Mouse (Mus musculus) neural tube, embryonic 13.5 days (tissue): Measurements from ENCODE around the gene Ascl1. TPM values are rescaled to one million over a fixed set of nuclear protein-coding genes. Genes with fewer than 3 reads are reported as not detected.

ENCODE experiments used
- ATAC-seq: fragments of 200-750 bp; cut with Nextera tagmentation; 2 replicates; pipeline ENCODE4 v1.8.0; 2017; ENCODE audit warnings: low read depth, mild to moderate bottlenecking, moderate TSS enrichment, moderate library complexity
- H3K27ac ChIP-seq: fragments of 300-500 bp; sonication (generic); replicated peaks from 2 replicates; pipeline ENCODE4 v1.5.1; 2015; ENCODE audit warnings: moderate library complexity, mild to moderate bottlenecking, inconsistent platforms
- H3K27me3 ChIP-seq: fragments of 300-500 bp; sonication (generic); 2 replicates; pipeline ENCODE4 v1.6.1; 2015; ENCODE audit warnings: mild to moderate bottlenecking, inconsistent platforms
- H3K36me3 ChIP-seq: fragments of 300-500 bp; sonication (generic); 2 replicates; pipeline ENCODE4 v1.6.1; 2015; ENCODE audit warnings: mild to moderate bottlenecking, inconsistent platforms
- H3K4me1 ChIP-seq: fragments of 300-500 bp; sonication (generic); replicated peaks from 2 replicates; pipeline ENCODE4 v1.6.1; 2015; ENCODE audit warnings: inconsistent platforms
- H3K4me2 ChIP-seq: fragments of 300-500 bp; sonication (generic); 2 replicates; pipeline ENCODE4 v1.6.1; 2015; ENCODE audit warnings: inconsistent platforms, mild to moderate bottlenecking, moderate library complexity
- H3K4me3 ChIP-seq: fragments of 300-500 bp; sonication (generic); 2 replicates; pipeline ENCODE4 v1.5.1; 2015; ENCODE audit warnings: mild to moderate bottlenecking, inconsistent platforms
- H3K9ac ChIP-seq: fragments of 300-500 bp; sonication (generic); 2 replicates; pipeline ENCODE4 v1.6.1; 2015; ENCODE audit warnings: moderate library complexity, mild to moderate bottlenecking, inconsistent platforms
- H3K9me3 ChIP-seq: fragments of 300-500 bp; sonication (generic); 2 replicates; pipeline ENCODE4 v1.6.1; 2016; ENCODE audit warnings: inconsistent platforms
- WGBS: fragments of 180-500 bp; shearing (Covaris S2); methylation state at CpG from one replicate; pipeline ENCODE4 v1.1.7; 2015; 5-methylcytosine and 5-hydroxymethylcytosine counted together
- polyA plus RNA-seq: library from polyadenylated mRNA; unstranded; fragments of >200 nt; fragmentation: Nextera tagmentation; extraction: Ambion mirVana; gene quantifications from 2 replicates; pipeline ENCODE4 v1.2.1, GENCODE M21; 2015

Gene Ascl1
- polyA plus RNA-seq, 1 experiment from 2014 or later, result 12.9 TPM

DNA sequence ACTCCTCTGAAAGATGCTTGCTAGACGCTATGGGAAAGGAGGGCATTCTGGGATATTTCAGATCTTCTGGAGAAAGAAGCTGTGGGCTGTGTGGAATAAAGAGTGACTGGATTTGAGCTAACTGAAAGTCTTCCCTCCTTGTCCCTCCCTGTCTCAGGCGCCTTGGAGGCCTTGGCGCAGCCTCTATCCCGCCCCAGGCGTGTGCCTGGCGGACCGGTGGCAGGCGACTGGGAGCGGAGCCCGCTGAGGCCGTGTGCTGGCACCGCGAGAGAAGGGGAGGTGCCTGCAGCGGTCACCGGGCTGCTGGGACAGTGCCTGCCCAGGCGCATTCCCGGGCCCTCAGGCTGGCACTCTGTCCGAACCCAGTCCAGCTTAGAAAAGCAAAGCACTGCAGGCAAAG lies 1.1 kb upstream of the Ascl1 start:
- peaks cover 5% of the 10 kb centered on the region for H3K9me3 ChIP-seq
- ATAC-seq, result peak; percentile 33
- H3K9ac ChIP-seq, result peak overlapping the region; percentile 60
- peak overlapping the region; percentile 88; the same call in 1 of the 2 replicates for H3K27ac ChIP-seq
- peaks cover 52% of the 10 kb centered on the region for H3K27me3 ChIP-seq
- H3K4me2 ChIP-seq, result peak overlapping the region; percentile 87
- H3K36me3 ChIP-seq, result no peaks in the 10 kb centered on the region
- peak overlapping the region; percentile 64 for H3K4me3 ChIP-seq
- peaks cover 41% of the 10 kb centered on the region for H3K4me1 ChIP-seq
- 2% methylated on average over 18 of the region's 18 CpGs for WGBS

DNA sequence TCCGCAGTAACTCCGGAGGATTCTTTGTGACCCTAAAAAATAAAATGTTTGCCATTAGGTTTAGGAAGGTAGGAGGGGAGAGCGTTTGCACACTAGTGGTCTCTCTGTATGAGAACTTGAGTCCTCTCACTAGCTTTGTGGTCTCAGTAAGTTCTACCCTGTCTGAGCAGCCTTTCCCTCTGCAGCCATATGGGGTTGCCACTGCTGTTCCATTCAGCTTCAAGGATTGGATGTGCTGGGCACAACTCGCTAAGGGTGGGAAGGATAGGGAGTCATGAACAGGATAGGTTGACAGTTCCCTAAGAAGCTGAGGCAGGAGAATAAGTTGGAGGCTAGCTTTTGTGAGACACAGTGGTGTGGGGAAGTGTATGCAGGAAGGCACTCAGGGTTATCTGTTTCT lies 716 bp upstream of the Ascl1 start:
- Histone ChIP-seq H3K27ac (peak overlapping the region; percentile 88; the same call in 1 of the 2 replicates), H3K9ac (peak overlapping the region; percentile 86), H3K27me3 (peaks cover 50% of the 10 kb centered on the region), H3K36me3 (no peaks in the 10 kb centered on the region), H3K9me3 (peaks cover 5% of the 10 kb centered on the region), H3K4me1 (peaks cover 45% of the 10 kb centered on the region), H3K4me3 (peak overlapping the region; percentile 64), H3K4me2 (peak overlapping the region; percentile 87)
- peak; percentile 13; the same call in 1 of the 2 replicates for ATAC-seq
- WGBS, result 2% methylated on average over 4 of the region's 4 CpGs

DNA sequence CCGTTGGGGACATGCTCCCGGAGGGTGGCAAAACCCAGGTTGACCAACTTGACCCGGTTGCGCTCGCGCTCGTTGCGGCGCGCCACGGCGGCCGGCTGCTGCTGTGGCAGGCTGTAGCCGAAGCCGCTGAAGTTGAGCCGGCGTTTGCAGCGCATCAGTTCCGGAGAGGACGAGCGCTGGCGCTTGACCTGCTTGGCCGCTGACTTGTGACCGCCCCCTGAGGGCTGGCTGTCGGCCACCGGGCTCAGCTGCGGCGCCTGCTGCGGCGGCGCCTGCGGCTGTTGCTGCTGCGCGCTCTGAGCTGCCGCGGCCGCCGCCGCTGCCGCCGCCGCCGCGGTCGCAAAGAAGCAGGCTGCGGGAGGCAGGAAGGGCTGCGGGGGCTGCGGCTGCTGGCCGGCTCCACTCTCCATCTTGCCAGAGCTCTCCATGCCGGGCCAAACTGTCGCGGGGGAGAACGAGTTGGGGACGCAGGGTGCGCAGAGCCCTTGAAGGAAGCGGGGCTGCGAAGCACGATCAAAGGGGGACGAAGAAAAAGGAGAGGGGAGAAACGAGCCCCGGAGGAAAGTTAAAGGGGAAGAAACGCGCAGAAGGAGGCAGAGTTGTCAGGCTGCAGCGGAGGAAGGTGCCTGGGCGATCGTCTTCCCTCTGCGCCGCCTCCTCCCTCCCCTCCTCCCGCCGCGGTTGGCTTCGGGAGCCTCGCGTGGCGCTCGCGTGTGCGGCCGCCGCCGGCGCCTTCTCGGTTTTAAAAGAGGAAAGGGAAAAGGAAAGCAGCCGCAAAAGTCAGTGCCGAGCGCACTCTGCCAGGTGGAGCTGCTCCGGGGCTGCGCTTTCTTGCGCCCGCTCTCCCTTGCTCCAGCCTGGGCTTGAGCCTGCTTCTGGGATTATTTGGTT lies 554 bp downstream of the Ascl1 start:
- H3K9ac ChIP-seq, result peak overlapping the region; percentile 86
- peak overlapping the region; percentile 88 for H3K27ac ChIP-seq
- H3K4me1 ChIP-seq, result peaks cover 58% of the 10 kb centered on the region
- H3K4me2 ChIP-seq, result peak overlapping the region; percentile 87
- peak overlapping the region; percentile 64 for H3K4me3 ChIP-seq
- WGBS, result under 1% methylated on average over 87 of the region's 90 CpGs
- peaks cover 40% of the 10 kb centered on the region for H3K27me3 ChIP-seq
- peak; percentile 30 for ATAC-seq
- H3K9me3 ChIP-seq, result peaks cover 1% of the 10 kb centered on the region
- no peaks in the 10 kb centered on the region for H3K36me3 ChIP-seq

DNA sequence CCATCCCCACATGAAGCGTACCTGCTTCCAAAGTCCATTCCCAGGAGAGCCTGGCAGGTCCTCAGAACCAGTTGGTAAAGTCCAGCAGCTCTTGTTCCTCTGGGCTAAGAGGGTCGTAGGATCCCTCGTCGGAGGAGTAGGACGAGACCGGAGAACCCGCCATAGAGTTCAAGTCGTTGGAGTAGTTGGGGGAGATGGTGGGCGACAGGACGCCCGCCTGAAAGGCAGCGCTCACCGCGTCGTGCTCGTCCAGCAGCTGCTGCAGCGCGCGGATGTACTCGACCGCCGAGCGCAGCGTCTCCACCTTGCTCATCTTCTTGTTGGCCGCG lies 1.2 kb downstream of the Ascl1 start:
- no peak for ATAC-seq
- under 1% methylated on average over 26 of the region's 26 CpGs for WGBS
- H3K27ac ChIP-seq, result peak overlapping the region; percentile 88

DNA sequence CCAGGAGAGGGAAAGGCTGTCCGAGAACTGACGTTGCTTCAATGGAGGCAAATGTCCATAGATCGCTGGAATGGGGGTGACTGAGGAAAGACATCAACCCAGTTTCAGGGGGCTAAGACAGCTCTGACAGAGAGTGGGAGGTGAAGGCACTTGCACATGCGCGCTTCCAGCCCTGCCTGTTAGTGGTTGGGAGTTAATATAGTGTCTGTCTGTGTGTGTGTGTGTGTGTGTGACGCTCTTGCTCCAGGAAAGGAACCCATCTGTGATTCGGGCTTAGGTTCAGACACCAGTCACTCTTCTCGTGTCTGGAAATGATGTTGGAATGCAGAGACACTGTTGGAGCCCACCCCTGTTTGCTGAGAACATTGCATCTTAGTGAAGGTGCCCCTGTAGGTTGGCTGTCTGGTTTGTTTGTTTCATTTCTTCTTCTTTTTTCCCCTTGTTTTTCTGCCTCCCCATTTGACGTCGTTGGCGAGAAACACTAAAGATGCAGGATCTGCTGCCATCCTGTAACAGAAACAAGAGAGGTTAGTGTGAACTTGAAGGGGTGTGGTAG lies 1.9 kb downstream of the Ascl1 start:
- peak overlapping the region; percentile 87 for H3K4me2 ChIP-seq
- H3K27ac ChIP-seq, result peak overlapping the region; percentile 88
- H3K9me3 ChIP-seq, result no peaks in the 10 kb centered on the region
- under 1% methylated on average over 11 of the region's 11 CpGs for WGBS
- peak overlapping the region; percentile 86 for H3K9ac ChIP-seq
- no peaks in the 10 kb centered on the region for H3K36me3 ChIP-seq
- peaks cover 40% of the 10 kb centered on the region for H3K27me3 ChIP-seq
- H3K4me1 ChIP-seq, result peaks cover 66% of the 10 kb centered on the region
- no peak for ATAC-seq
- peak overlapping the region; percentile 64 for H3K4me3 ChIP-seq

More for the DNA sequence above, 1.2 kb downstream of the Ascl1 start:
- no peaks in the 10 kb centered on the region for H3K9me3 ChIP-seq
- peaks cover 64% of the 10 kb centered on the region for H3K4me1 ChIP-seq
- peak overlapping the region; percentile 64 for H3K4me3 ChIP-seq
- peak overlapping the region; percentile 86 for H3K9ac ChIP-seq
- no peaks in the 10 kb centered on the region for H3K36me3 ChIP-seq
- peaks cover 42% of the 10 kb centered on the region for H3K27me3 ChIP-seq
- H3K4me2 ChIP-seq, result peak overlapping the region; percentile 87

DNA sequence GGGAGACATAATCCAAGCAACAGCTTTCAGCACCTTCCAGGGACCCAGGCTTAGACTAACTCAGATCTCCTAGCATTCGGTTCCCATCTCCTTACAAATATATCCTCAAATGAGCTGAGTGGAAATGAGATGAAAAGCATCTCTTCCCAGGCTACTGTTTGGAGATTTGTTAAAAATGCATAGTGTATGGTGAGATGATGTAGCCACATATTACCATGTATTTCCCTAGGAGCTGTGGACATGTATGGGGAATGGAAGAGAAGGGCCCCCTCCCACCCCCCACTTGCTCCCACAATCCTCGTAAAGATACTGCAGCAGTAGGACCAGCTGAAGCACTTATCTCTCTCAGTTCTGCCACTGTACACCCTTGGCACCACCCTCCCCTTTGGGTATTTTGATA lies 3.1 kb downstream of the Ascl1 start:
- H3K4me2 ChIP-seq, result peak overlapping the region; percentile 87
- ATAC-seq, result no peak
- WGBS, result 2% methylated on average over 2 of the region's 2 CpGs
- peak overlapping the region; percentile 64 for H3K4me3 ChIP-seq
- no peaks in the 10 kb centered on the region for H3K36me3 ChIP-seq
- peaks cover 77% of the 10 kb centered on the region for H3K4me1 ChIP-seq
- peak overlapping the region; percentile 72 for H3K27ac ChIP-seq
- H3K9ac ChIP-seq, result peak overlapping the region; percentile 41; the same call in 1 of the 2 replicates
- peaks cover 30% of the 10 kb centered on the region for H3K27me3 ChIP-seq
- no peaks in the 10 kb centered on the region for H3K9me3 ChIP-seq

DNA sequence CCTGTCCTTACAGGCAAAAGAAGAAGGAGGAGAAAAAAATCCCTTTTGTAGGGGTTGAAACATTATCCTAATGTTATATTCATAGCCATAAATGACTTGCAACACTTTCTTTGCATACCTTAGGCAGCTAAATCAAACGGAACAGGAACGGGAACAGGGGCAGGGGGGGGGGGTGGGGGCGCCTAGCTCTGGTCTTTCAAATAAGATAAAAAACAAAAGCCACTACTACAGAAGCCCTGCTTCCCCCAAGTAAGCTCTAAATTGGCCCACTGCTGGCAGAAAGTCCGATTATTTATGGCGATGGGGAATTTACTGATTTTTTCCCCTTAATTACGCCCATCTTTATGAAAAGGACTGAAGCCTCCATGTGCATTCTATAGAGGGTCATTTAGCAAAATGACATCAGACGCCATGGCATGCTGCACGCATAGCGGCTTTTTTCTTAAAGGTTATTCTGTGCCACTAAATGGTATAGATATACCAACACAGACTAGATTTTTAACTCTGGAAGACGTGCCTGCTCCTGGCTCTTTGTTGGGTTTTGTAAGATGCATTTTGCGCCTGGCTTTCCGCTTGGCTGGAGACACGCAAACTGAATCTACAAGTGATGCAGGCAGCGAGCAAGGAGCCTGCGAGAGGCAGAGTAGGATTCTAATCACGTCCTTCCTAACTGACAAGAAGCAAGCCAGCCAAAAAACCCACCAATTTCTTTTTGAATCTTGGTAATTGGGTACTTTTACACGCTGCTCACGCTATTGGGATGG lies 4.0 kb downstream of the Ascl1 start:
- H3K9ac ChIP-seq, result peak overlapping the region; percentile 6; the same call in 1 of the 2 replicates
- H3K4me2 ChIP-seq, result peak overlapping the region; percentile 54
- 2% methylated on average over 18 of the region's 18 CpGs for WGBS
- peaks cover 22% of the 10 kb centered on the region for H3K27me3 ChIP-seq
- no peaks in the 10 kb centered on the region for H3K36me3 ChIP-seq
- H3K27ac ChIP-seq, result peak overlapping the region; percentile 84
- H3K9me3 ChIP-seq, result no peaks in the 10 kb centered on the region
- H3K4me3 ChIP-seq, result peak overlapping the region; percentile 18
- 0 out of 2 replicates have a peak, but pooled peaks have one; percentile 5 for ATAC-seq
- H3K4me1 ChIP-seq, result peaks cover 71% of the 10 kb centered on the region

DNA sequence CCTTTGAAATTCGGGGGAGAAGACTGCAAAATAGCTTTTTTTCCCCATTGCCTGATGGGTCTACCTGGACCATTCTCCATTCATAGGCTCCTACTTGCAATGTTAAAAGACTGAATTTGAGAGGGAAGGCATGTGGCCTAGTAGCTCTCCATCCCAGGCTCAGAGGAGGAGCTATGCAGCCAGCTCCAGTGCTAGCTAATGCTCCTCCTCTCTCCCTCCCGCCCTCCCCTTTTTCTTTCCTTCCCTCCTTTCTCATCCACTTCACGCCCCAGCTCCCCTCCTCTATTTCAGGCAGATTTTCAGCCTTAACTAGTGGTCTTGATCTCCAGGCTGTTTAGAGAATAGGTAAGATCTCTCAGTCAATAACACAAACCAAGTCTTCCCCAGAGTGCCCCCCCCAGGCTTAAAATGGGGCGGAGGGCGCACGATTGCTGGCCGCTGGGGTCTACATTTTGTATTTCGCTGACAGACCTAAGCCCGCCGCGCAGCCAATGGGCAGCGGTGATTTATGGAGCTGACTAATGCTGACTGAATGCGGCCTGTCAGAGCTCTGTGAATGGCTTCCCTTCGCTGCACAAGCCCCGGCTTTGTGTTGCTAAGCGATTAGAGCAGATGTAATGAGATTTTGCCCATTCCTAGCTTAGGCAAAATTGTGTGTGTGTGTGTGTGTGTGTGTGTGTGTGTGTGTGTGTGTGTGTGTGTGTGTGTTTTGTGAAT lies 4.9 kb downstream of the Ascl1 start:
- Histone ChIP-seq H3K27ac (peak overlapping the region; percentile 84), H3K4me1 (peaks cover 64% of the 10 kb centered on the region), H3K4me2 (peak overlapping the region; percentile 54), H3K9ac (peak overlapping the region; percentile 55; the same call in 1 of the 2 replicates), H3K4me3 (peak overlapping the region; percentile 21), H3K27me3 (peaks cover 22% of the 10 kb centered on the region), H3K9me3 (no peaks in the 10 kb centered on the region), H3K36me3 (no peaks in the 10 kb centered on the region)
- under 1% methylated on average over 16 of the region's 16 CpGs for WGBS
- ATAC-seq, result peak; percentile 71

DNA sequence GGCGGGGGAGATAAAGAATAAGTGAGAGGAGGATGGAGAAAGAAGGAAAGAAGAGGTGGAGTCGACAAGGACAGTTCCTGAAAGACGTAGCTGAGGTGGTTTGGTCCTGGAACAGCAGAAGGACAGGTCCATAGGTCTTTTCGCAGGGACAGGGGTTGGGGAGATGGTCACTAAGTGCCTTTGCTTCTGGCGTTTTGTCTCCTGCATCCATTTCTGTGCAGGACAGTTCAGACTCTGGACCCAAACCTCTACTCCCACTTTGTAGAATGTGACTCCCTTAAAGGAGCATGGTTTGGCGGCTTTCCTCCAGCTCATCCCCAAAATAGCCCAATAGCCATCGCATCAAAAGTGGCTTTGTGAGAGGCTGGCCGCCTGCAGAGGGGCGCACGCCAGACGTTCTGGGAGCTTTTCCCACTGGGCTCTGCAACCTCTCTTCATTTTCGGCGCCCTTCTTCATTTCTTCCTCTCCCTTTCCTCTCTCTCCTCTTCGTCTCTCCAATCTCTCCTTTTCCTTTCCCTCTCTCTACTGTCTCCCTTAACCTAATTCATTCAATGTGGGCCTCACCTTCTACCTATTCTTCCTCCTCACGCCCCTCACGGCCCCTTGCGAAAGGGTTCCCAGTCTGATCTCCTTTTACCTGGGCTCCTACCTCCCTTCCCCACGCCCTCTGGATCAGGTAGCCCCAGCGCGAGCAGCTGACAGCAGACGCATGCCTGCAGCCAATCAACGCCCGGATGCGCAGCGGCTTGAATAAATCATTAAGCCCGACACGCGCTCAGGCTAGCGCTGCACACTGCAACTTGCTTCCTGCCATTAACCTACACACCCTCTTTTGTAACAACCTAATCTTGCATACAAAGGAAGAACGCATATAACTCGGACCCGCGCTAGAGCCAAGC lies 7.5 kb downstream of the Ascl1 start:
- Histone ChIP-seq H3K27me3 (peaks cover 21% of the 10 kb centered on the region), H3K9me3 (no peaks in the 10 kb centered on the region), H3K36me3 (no peaks in the 10 kb centered on the region), H3K4me2 (peak overlapping the region; percentile 76), H3K27ac (peak overlapping the region; percentile 61), H3K4me3 (peak overlapping the region; percentile 45), H3K4me1 (peaks cover 50% of the 10 kb centered on the region), H3K9ac (peak overlapping the region; percentile 71)
- ATAC-seq, result peak; percentile 70
- under 1% methylated on average over 33 of the region's 33 CpGs for WGBS

DNA sequence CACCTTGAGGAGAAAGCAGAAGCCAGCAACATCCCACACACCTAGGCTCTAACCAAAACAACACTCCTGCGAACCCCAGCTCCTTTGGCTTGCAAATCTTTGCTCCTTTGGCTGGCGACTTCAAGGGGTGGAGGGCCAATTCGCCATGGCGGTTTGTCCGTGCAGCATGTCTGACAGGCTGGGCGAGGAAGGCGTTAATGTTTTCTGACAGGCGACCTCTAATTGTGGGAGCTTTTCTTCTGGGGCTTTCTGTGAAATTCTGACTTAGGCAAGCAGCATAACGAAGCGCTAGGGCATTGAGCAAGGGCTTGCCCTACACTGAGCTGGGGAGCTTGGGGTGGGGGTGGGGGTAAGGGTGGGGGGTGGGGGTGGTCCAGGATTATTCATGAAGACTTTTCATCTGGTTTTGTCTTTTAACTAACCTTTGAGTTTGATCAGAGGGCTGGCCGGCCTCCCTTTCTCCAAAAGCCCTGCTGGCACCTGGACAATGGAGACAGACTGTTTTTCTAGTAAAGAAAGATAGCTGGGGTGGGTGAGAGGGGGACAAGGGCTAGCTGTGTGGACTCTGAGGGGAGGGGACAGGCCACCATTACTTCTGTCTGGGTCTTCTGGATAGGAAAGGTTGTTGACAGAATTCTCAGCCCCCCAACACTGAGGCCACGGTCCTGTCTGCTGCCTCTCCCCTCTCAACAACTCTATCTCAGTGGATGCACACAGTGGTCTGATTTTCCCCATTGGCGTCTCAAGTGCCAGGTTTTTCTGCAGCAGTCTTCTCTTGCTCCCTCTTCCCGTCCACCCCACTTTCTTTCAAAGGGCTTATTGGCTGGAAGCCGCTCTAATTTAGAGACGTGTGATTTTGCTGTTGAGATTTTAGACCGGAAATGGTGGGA lies 8.4 kb downstream of the Ascl1 start:
- 3% methylated on average over 17 of the region's 17 CpGs for WGBS
- no peaks in the 10 kb centered on the region for H3K9me3 ChIP-seq
- H3K36me3 ChIP-seq, result no peaks in the 10 kb centered on the region
- peak; percentile 23 for ATAC-seq
- H3K4me2 ChIP-seq, result peak overlapping the region; percentile 76
- peak overlapping the region; percentile 71 for H3K9ac ChIP-seq
- peaks cover 18% of the 10 kb centered on the region for H3K27me3 ChIP-seq
- peaks cover 41% of the 10 kb centered on the region for H3K4me1 ChIP-seq
- H3K27ac ChIP-seq, result peak overlapping the region; percentile 61
- H3K4me3 ChIP-seq, result peak overlapping the region; percentile 45
